Mouse (Mus musculus) hematopoietic multipotent progenitor cell, adult 10-12 weeks (in vitro differentiated cells): ENCODE measurements around the gene Olfr345. TPM values are rescaled to one million over a fixed set of nuclear protein-coding genes. Genes with fewer than 3 reads are reported as not detected.

ENCODE experiments used
- polyA plus RNA-seq: library from polyadenylated mRNA; stranded (reverse); fragments of >175 nt; gene quantifications from 2 replicates; pipeline ENCODE4 v1.2.3, GENCODE M21; 2012; ENCODE audit warnings: low replicate concordance

Olfr345 gene
- not detected in 2 replicates for polyA plus RNA-seq

GRCm38 (mm10) chr2:36639741-36640140, at the start of gene Olfr345:
TSS of gene Olfr345 (plus strand) at chr2:36640041.

GRCm38 (mm10) chr2:36685488-36685887, 45.6 kb downstream of the Olfr345 start, which contains the start of gene Olfr346:
TSS of gene Olfr346 (plus strand) at chr2:36685788.

Other genes with a start within 250 kb of the Olfr345 start
- not detected in 2 replicates for gene Olfr339, start 221.1 kb upstream of the Olfr345 start, polyA plus RNA-seq
- gene Olfr340, start 187.5 kb upstream of the Olfr345 start, polyA plus RNA-seq, result not detected in 2 replicates
- gene Olfr341, start 157.6 kb upstream of the Olfr345 start, polyA plus RNA-seq, result not detected in 2 replicates
- gene Olfr342, start 115.0 kb upstream of the Olfr345 start, polyA plus RNA-seq, result not detected in 2 replicates
- gene Olfr344, start 73.4 kb upstream of the Olfr345 start, polyA plus RNA-seq, result not detected in 2 replicates
- gene Olfr346, start 45.7 kb downstream of the Olfr345 start, polyA plus RNA-seq, result not detected in 2 replicates
- gene Olfr347, start 91.9 kb downstream of the Olfr345 start, polyA plus RNA-seq, result not detected in 2 replicates
- gene Olfr348, start 144.2 kb downstream of the Olfr345 start, polyA plus RNA-seq, result not detected in 2 replicates
- not detected in 2 replicates for gene Olfr50, start 150.5 kb downstream of the Olfr345 start, polyA plus RNA-seq
- not detected in 2 replicates for gene Olfr3, start 177.0 kb downstream of the Olfr345 start, polyA plus RNA-seq
- gene Olfr350, start 206.3 kb downstream of the Olfr345 start, polyA plus RNA-seq, result not detected in 2 replicates
- gene Olfr351, start 222.6 kb downstream of the Olfr345 start, polyA plus RNA-seq, result not detected in 2 replicates
- gene Olfr352, start 228.4 kb downstream of the Olfr345 start, polyA plus RNA-seq, result not detected in 2 replicates